Mouse (Mus musculus): ENCODE measurements around the gene Gcnt1.

Gene Gcnt1

GRCm38 (mm10) chr19:17323689-17324241 is 48.9 kb downstream of the Gcnt1 start:
- no peak for DNase-seq (ENCODE audit: low spot score)

DNA sequence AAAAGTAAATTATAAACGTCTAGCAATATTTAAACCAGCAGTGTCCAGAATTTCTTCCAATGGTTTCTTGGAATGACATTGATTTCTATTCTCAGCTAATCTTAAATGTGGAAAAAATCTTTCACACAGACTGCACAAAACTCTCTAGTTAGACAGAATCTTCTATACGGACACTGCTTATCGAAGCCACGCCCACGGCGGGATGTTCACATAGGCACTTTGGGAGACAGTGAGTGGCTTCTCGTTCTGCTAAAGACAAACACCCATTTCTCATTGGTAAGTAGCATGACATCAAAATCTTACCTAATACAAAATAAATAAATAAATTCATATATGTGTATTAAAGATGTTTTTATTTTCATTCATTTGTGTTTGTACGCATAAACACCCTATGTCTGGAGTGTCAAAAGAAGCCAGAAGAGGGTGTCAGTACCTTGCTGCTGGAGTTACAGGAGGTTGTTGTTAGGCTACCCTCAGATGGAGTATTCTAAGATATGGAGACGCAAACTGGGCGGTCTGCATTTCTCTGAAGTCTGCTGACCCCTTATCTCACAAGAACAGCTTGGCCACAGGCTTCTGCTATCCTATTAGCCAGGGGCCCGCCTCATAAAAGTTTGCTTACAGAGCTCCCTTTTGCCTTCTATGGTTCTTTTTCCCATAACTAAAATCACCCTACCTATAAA is 49.5 kb downstream of the Gcnt1 start:
- no peak for DNase-seq (ENCODE audit: low spot score)

DNA sequence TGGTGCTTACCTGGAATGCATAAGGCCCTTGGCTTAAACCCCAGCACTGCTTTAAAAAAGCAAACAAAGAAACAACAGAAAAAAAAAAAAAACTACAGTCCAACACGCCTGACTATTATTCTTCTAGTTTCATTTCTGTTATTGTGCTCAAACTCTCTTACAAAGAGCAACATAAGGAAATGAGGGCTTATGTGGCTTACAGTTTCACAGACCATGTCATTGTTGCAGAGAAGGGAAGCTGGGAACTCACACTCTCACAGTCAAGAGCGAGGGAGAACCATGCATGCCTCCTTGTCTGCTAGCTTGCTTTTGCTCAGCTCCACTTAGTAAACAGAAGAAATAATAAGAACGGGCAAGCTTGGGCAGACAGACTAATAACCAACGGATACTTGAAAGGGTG is 52.9 kb downstream of the Gcnt1 start:
- DNase-seq (ENCODE audit: low spot score) = no peak

GRCm38 (mm10) chr19:17318733-17319132 is 53.9 kb downstream of the Gcnt1 start:
- DNase-seq (ENCODE audit: low spot score) = no peak

DNA sequence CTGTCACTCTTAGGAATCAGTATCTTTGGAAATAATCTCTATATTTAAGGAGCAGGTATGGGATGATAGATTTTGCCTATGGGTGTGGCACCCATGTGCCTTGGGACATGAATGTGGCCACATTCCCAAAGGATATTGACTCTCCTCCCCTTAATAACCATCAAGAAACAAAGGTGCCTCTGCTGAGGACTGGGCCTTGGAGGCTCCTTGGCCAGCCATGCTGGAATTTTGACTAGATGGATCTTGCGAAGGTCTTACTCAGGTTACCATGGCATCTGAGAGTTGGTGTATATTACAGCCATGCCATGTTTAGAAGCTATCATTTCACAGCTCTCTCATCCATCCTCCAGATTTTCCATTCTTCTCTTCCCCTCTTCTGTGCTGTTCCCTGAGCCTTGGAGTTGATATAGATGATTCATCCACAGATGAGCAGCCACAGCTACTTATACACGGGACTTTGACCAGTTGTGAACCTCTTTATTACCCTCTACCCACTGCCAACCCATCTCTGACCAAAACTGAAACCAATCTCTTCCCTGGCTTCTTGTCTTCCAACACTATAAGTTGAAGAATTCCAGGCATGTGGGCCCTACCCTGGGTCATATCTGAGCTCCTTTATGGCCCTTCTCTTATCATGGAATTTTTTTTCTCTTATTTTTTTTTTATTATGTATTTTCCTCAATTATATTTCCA is 56.2 kb downstream of the Gcnt1 start:
- DNase-seq (ENCODE audit: low spot score) = no peak

- no peak for DNase-seq (ENCODE audit: low spot score)
These were observed 58.2 kb downstream of the Gcnt1 start for GRCm38 (mm10) chr19:17314451-17314850.

DNA sequence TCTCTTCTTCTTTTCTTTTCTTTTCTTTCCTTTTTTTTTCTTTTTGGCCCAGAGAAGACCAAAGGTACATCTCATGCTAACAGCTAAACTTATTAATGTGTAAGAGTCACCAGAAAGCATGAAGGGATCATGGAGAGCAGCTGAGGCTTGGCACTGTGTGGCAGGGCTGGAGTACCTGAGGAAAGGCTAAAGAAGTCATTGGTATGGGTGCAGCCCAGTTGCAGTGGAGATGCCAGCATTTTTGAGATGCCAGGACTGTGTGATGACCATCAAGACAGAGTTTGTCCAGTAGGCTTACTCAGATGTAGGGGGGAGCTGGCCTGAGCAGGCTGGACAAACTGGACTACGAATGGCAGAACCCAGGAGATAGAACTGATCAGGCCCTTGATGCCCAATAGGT is 58.9 kb downstream of the Gcnt1 start:
- DNase-seq (ENCODE audit: low spot score) = no peak

DNA sequence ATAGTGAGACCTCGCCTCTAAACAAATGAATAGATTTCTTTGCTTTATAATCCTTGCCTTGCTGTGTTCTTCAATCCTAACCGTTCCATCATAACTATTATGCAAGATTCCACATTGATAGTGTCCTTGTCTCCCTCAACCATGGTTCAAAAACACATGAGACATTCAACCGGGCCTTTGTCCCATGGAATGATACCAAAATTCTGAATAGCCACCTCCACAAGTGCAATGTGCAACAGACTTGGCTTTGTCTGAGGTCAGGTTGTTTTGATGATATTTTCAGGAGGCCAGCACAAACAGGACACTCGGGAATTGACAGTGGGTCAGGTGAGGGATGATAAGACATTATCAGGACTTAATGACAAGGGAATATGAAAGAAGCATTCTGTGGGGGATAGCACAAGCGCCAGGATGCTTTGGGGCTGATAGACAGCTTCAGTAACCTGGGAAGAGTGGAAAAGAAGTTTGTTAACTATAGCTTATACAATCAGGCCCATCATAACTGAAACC is 59.9 kb downstream of the Gcnt1 start:
- DNase-seq (ENCODE audit: low spot score) = no peak

DNA sequence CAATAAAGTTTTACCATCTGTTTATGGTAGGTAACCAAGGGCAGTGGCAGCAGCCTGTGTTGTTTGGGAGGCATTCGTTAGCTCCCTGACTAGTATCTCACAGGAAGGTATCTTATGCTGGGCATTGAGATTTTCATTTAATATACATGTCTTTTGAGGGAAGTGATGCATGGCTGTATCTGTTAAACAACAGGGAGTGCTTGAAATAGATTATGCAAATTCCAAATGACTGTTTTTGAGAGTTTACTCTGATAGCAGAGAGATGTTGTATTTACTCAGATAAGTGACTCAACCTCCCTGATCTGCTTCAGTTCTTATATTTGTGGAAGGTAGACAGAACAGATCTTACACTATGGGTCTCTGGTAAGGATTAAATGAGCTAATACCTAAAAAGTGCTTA is 61.1 kb downstream of the Gcnt1 start:
- DNase-seq (ENCODE audit: low spot score) = no peak

- no peak for DNase-seq (ENCODE audit: low spot score)
These were observed 61.6 kb downstream of the Gcnt1 start for GRCm38 (mm10) chr19:17311031-17311430.

GRCm38 (mm10) chr19:17296081-17296480 is 76.6 kb downstream of the Gcnt1 start:
- DNase-seq (ENCODE audit: low spot score) = no peak

DNA sequence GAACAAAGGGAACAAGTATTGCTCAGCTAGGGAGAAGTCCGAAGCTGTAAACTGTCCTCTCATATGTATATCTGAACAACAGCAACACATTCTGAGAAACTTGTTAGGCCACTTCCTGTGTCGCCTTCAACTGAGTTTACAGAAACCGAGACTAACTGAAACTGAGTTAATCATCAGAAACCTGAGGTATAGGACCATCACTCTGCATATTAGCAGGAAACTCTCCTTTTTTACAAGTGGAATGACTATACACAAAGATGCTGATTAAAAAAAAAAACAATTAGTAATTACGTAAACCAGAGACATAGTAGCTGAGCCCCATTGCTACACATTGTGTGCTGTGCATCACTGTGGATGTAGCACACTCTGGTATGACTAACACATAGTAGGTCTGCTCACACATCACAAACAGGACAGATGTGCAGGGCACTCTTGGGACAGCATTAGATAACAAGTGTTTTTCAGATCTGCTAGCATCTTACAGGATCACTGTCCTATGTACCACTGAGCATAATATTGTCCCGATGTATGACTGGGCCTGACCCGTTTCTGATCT is 77.4 kb downstream of the Gcnt1 start:
- DNase-seq (ENCODE audit: low spot score) = no peak

DNA sequence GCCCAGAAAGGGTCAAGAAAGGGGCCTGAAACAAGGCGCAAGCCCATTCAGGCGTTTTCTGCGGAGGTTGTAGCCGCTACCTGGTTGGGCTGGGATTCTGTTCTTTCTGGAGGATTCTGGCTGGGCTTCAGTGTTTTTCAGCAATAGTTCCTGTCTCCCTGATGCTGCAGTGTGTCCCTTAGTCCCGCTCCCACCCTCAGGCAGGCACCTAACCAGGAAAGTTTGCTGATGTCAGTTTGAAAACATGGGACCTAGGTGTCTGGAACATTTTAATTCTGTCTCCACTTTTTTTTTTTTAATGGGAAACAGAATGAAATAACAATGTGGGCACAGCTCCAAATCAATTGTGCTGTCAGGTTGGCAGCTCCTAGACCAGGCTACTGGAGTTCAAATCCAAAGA is 78.5 kb downstream of the Gcnt1 start:
- DNase-seq (ENCODE audit: low spot score) = no peak

GRCm38 (mm10) chr19:17289526-17289925 is 83.1 kb downstream of the Gcnt1 start:
- no peak for DNase-seq (ENCODE audit: low spot score)

GRCm38 (mm10) chr19:17286004-17286403 is 86.6 kb downstream of the Gcnt1 start:
- peak; percentile 10 for DNase-seq (ENCODE audit: low spot score)

DNA sequence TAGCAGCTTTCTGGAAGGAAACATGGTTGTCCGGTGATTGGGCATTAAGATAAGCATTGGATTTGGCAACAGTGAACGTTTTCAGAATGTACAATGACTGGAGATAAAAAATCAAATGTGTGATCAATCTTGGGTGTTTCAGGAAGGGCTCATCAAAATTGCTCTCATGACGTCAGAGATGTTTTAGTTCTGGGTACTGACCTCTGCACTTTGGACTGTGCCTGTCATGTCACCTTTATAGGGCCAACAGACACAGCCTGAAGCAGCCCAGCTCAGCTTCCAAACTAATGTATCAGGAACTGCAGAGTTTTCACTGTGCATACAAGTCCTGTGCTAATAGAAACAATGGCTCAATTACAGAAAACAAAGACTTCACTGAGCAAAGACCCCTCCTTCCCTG is 89.3 kb downstream of the Gcnt1 start:
- no peak for DNase-seq (ENCODE audit: low spot score)

GRCm38 (mm10) chr19:17278381-17279051 is 94.1 kb downstream of the Gcnt1 start:
- no peak for DNase-seq (ENCODE audit: low spot score)
